Mouse (Mus musculus): ENCODE results near the gene Slc41a2. TPM values are rescaled to one million over a fixed set of nuclear protein-coding genes. Genes with fewer than 3 reads are reported as not detected.
A peak's percentile ranks its signal among the peaks of the same experiment; 100 is the strongest.
"Not testable (repeated sequence)": the region's sequence is repeated elsewhere in the genome, so short reads cannot be mapped to it uniquely, and the experiment has no call there.

Slc41a2 gene
- polyA plus RNA-seq, 1 experiment from 2014 or later = 0.56 TPM

DNA sequence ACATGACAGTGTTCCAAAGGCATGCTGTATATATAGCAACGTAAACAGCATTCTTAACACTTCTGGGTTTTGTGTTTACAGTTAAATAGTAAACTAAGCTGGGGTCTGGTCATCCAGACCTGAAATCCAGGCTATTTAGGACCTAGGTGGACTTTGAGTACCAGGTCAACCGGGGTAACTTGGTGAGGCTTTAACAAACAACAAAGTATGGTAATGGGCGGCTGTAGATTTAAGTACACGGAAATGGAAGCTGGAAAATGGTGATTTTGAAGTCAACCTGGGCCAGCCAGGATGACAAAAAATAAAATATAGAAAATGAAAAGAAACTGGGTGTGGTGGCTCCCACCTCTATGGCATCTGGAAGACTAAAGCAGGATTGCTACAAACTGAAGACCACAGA is 21.8 kb upstream of the Slc41a2 start:
- Histone ChIP-seq H3K9me3 (ENCODE audit: control insufficient read depth, low read length) (no peaks in the 10 kb centered on the region), H3K36me3 (ENCODE audit: control insufficient read depth, insufficient read depth, low read length) (no peaks in the 10 kb centered on the region; the same call in 1 of the 2 replicates), H3K27ac (ENCODE audit: low read depth, low read length) (peak overlapping the region; percentile 37; the same call in 1 of the 2 replicates), H3K9ac (ENCODE audit: low read length) (peak overlapping the region; percentile 48), H3K27me3 (ENCODE audit: control insufficient read depth, insufficient read depth, low read length) (no peaks in the 10 kb centered on the region), H3K4me3 (ENCODE audit: low read depth, low read length) (peak overlapping the region; percentile 89), H3K4me2 (ENCODE audit: low read depth, low read length, severe bottlenecking) (peak overlapping the region; percentile 61), H3K4me1 (replicated peaks; ENCODE audit: control insufficient read depth, insufficient read depth, low read length) (peaks cover 5% of the 10 kb centered on the region)
- DNase-seq (ENCODE audit: low spot score) (no peak), ATAC-seq (replicated peaks; ENCODE audit: low FRiP score) (no peak)
- WGBS = 90% methylated on average over 4 of the region's 4 CpGs

GRCm38 (mm10) chr10:83356416-83356815 is 18.7 kb upstream of the Slc41a2 start:
- WGBS = 85% methylated on average over 12 of the region's 12 CpGs
- Histone ChIP-seq H3K4me2 (ENCODE audit: low read depth, low read length, severe bottlenecking) (no peak overlapping the region), H3K4me3 (ENCODE audit: low read depth, low read length) (no peak overlapping the region), H3K9ac (ENCODE audit: low read length) (no peak overlapping the region), H3K27me3 (ENCODE audit: control insufficient read depth, insufficient read depth, low read length) (no peaks in the 10 kb centered on the region), H3K36me3 (ENCODE audit: control insufficient read depth, insufficient read depth, low read length) (no peaks in the 10 kb centered on the region), H3K4me1 (replicated peaks; ENCODE audit: control insufficient read depth, insufficient read depth, low read length) (peaks cover 2% of the 10 kb centered on the region), H3K9me3 (ENCODE audit: control insufficient read depth, low read length) (no peaks in the 10 kb centered on the region), H3K27ac (ENCODE audit: low read depth, low read length) (no peak overlapping the region)
- DNase-seq (ENCODE audit: low spot score) = no peak
- no peak for ATAC-seq (replicated peaks; ENCODE audit: low FRiP score)

DNA sequence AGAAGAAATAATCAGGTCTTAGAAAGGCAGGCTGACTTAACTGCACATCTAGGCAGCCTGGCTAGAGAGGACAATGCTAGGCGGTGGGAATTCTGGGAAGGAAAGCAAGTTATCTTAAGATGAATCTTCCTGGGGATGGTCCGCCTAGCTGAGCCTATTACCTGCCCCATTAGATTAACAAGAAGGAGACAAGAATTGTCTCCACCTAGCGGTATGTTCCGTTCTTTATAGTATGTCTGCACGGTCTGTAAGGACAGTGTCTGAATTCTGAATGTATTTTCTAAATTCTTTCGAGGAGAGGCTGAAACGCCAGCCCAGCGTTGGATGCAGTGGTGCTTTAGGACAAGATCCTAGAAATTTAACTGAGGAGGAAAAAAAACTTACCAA is 16.6 kb upstream of the Slc41a2 start:
- no peak overlapping the region for H3K4me3 ChIP-seq (ENCODE audit: low read depth, low read length)
- H3K9me3 ChIP-seq (ENCODE audit: control insufficient read depth, low read length) = no peaks in the 10 kb centered on the region
- ATAC-seq (replicated peaks; ENCODE audit: low FRiP score) = no peak
- no peak overlapping the region for H3K9ac ChIP-seq (ENCODE audit: low read length)
- no peak for DNase-seq (ENCODE audit: low spot score)
- H3K36me3 ChIP-seq (ENCODE audit: control insufficient read depth, insufficient read depth, low read length) = no peaks in the 10 kb centered on the region
- no peak overlapping the region for H3K27ac ChIP-seq (ENCODE audit: low read depth, low read length)
- H3K4me2 ChIP-seq (ENCODE audit: low read depth, low read length, severe bottlenecking) = no peak overlapping the region
- H3K4me1 ChIP-seq (replicated peaks; ENCODE audit: control insufficient read depth, insufficient read depth, low read length) = no peaks in the 10 kb centered on the region
- no peaks in the 10 kb centered on the region for H3K27me3 ChIP-seq (ENCODE audit: control insufficient read depth, insufficient read depth, low read length)
- whole genome bisulfite sequencing = 65% methylated on average over 8 of the region's 8 CpGs

DNA sequence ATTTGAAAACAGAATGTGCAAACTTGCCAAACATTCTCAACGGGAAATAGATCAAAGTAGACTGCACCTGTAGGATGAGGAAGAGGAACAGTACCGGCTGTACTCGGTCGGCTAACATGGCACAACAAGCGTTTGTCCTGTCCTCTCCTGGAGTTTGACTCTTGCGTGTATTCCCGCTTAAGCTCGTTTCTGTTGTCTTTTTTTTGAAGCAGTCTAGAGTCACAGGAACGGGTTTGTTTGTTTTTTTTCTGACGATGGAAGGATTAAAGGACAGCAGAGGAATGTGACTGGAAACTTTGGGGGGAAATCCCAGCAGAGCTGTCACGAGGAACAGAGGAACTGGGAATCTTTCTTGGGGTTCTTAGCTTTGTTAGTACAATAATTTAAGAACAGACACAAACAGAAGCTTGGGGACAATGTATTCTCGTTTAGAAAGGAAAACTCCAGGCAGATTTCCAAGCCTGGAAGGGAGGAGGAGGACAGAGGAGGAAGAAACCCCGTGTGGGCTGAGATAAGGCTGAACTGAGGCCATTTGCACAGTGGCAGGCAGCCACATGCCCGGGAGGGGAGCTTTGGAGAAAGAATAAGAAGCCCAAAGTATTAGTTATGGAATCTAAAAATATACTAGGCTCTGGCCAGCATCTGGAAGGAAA is 16.1 kb upstream of the Slc41a2 start:
- Histone ChIP-seq H3K9ac (ENCODE audit: low read length) (no peak overlapping the region), H3K27me3 (ENCODE audit: control insufficient read depth, insufficient read depth, low read length) (no peaks in the 10 kb centered on the region), H3K4me1 (replicated peaks; ENCODE audit: control insufficient read depth, insufficient read depth, low read length) (no peaks in the 10 kb centered on the region), H3K4me3 (ENCODE audit: low read depth, low read length) (no peak overlapping the region), H3K4me2 (ENCODE audit: low read depth, low read length, severe bottlenecking) (no peak overlapping the region), H3K36me3 (ENCODE audit: control insufficient read depth, insufficient read depth, low read length) (no peaks in the 10 kb centered on the region), H3K9me3 (ENCODE audit: control insufficient read depth, low read length) (no peaks in the 10 kb centered on the region), H3K27ac (ENCODE audit: low read depth, low read length) (no peak overlapping the region)
- DNase-seq (ENCODE audit: low spot score) (no peak), ATAC-seq (replicated peaks; ENCODE audit: low FRiP score) (no peak)
- WGBS = 67% methylated on average over 14 of the region's 14 CpGs

DNA sequence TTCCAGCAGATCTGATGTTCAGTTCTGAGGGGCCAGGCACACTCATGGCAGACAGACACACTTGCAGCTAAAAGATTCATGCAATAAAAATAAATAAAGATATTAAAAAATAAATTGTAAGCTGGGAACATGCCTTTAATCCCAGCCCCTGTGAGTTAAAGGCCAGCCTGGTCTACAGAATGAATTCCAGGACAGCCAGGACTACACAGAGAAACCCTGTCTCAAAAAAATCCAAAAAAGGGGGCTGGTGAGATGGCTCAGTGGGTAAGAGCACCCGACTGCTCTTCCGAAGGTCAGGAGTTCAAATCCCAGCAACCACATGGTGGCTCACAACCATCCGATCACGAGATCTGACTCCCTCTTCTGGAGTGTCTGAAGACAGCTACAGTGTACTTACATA is 14.1 kb upstream of the Slc41a2 start:
- not testable (repeated sequence) for H3K27ac ChIP-seq (ENCODE audit: low read depth, low read length); H3K27me3 ChIP-seq (ENCODE audit: control insufficient read depth, insufficient read depth, low read length); H3K9me3 ChIP-seq (ENCODE audit: control insufficient read depth, low read length); H3K9ac ChIP-seq (ENCODE audit: low read length); H3K4me3 ChIP-seq (ENCODE audit: low read depth, low read length); H3K4me2 ChIP-seq (ENCODE audit: low read depth, low read length, severe bottlenecking); H3K4me1 ChIP-seq (replicated peaks; ENCODE audit: control insufficient read depth, insufficient read depth, low read length); ATAC-seq (replicated peaks; ENCODE audit: low FRiP score); DNase-seq (ENCODE audit: low spot score); H3K36me3 ChIP-seq (ENCODE audit: control insufficient read depth, insufficient read depth, low read length)
- 78% methylated on average over 4 of the region's 4 CpGs for WGBS

DNA sequence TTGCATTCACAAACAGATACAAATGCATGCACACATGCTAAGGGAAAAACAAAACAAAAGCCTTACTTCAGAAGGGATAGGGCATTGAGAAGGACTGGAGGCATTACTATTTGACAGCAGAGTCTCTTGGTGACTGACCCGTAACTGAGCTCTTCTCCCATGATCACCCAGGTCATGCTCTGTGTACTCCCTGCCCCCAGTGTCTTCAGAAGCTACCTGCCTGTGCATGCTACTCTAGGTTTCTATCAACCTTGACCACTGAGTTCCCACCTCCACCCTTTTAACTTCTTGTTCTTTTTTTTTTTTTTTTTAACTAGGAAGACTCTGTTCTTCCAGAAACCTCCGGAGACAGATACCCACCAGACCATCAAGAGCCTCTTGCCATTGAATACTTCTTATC is 13.0 kb upstream of the Slc41a2 start:
- H3K27ac ChIP-seq (ENCODE audit: low read depth, low read length) = no peak overlapping the region
- H3K36me3 ChIP-seq (ENCODE audit: control insufficient read depth, insufficient read depth, low read length) = no peaks in the 10 kb centered on the region
- no peaks in the 10 kb centered on the region for H3K9me3 ChIP-seq (ENCODE audit: control insufficient read depth, low read length)
- 96% methylated on average over 2 of the region's 2 CpGs for WGBS
- H3K4me2 ChIP-seq (ENCODE audit: low read depth, low read length, severe bottlenecking) = no peak overlapping the region
- DNase-seq (ENCODE audit: low spot score) = no peak
- H3K4me3 ChIP-seq (ENCODE audit: low read depth, low read length) = no peak overlapping the region
- H3K9ac ChIP-seq (ENCODE audit: low read length) = no peak overlapping the region
- no peak for ATAC-seq (replicated peaks; ENCODE audit: low FRiP score)
- no peaks in the 10 kb centered on the region for H3K27me3 ChIP-seq (ENCODE audit: control insufficient read depth, insufficient read depth, low read length)
- H3K4me1 ChIP-seq (replicated peaks; ENCODE audit: control insufficient read depth, insufficient read depth, low read length) = no peaks in the 10 kb centered on the region

DNA sequence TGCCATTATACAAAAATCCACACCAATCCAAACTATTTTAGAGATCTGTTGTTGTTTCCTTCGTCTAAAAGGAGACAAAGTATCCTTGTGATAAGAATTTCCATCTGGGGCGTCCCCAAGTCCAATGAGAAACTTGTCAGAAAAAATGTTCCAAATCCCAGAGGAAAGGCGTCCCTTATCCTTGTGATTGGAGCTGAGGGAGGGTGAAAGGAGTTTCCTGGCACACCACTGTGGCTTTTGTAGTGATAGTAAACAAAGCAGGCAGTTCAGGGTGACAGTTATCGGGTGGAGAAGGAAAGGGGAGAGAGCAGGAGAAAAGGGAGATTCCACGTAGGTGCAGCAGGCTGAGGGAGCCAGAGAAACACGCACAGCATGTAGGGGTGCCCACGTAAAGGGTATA is 9.8 kb upstream of the Slc41a2 start:
- Histone ChIP-seq H3K4me3 (ENCODE audit: low read depth, low read length) (no peak overlapping the region), H3K36me3 (ENCODE audit: control insufficient read depth, insufficient read depth, low read length) (no peaks in the 10 kb centered on the region), H3K9me3 (ENCODE audit: control insufficient read depth, low read length) (no peaks in the 10 kb centered on the region), H3K27ac (ENCODE audit: low read depth, low read length) (no peak overlapping the region), H3K4me2 (ENCODE audit: low read depth, low read length, severe bottlenecking) (no peak overlapping the region), H3K9ac (ENCODE audit: low read length) (no peak overlapping the region), H3K4me1 (replicated peaks; ENCODE audit: control insufficient read depth, insufficient read depth, low read length) (no peaks in the 10 kb centered on the region), H3K27me3 (ENCODE audit: control insufficient read depth, insufficient read depth, low read length) (no peaks in the 10 kb centered on the region)
- ATAC-seq (replicated peaks; ENCODE audit: low FRiP score) (no peak), DNase-seq (ENCODE audit: low spot score) (no peak)
- 18% methylated on average over 7 of the region's 7 CpGs for WGBS

GRCm38 (mm10) chr10:83346359-83346736 is 8.7 kb upstream of the Slc41a2 start:
- Histone ChIP-seq H3K27ac (ENCODE audit: low read depth, low read length) (no peak overlapping the region), H3K27me3 (ENCODE audit: control insufficient read depth, insufficient read depth, low read length) (no peaks in the 10 kb centered on the region), H3K9ac (ENCODE audit: low read length) (no peak overlapping the region), H3K4me2 (ENCODE audit: low read depth, low read length, severe bottlenecking) (no peak overlapping the region), H3K4me3 (ENCODE audit: low read depth, low read length) (no peak overlapping the region), H3K4me1 (replicated peaks; ENCODE audit: control insufficient read depth, insufficient read depth, low read length) (no peaks in the 10 kb centered on the region), H3K36me3 (ENCODE audit: control insufficient read depth, insufficient read depth, low read length) (no peaks in the 10 kb centered on the region), H3K9me3 (ENCODE audit: control insufficient read depth, low read length) (no peaks in the 10 kb centered on the region)
- DNase-seq (ENCODE audit: low spot score) (no peak), ATAC-seq (replicated peaks; ENCODE audit: low FRiP score) (no peak)
- 84% methylated on average over 5 of the region's 5 CpGs for WGBS

- H3K36me3 ChIP-seq (ENCODE audit: control insufficient read depth, insufficient read depth, low read length) = no peaks in the 10 kb centered on the region
- ATAC-seq (replicated peaks; ENCODE audit: low FRiP score) (no peak), DNase-seq (ENCODE audit: low spot score) (no peak)
- H3K4me1 ChIP-seq (replicated peaks; ENCODE audit: control insufficient read depth, insufficient read depth, low read length) = no peaks in the 10 kb centered on the region
- no peak overlapping the region for H3K4me2 ChIP-seq (ENCODE audit: low read depth, low read length, severe bottlenecking)
- no peak overlapping the region for H3K4me3 ChIP-seq (ENCODE audit: low read depth, low read length)
- H3K27me3 ChIP-seq (ENCODE audit: control insufficient read depth, insufficient read depth, low read length) = no peaks in the 10 kb centered on the region
- no peaks in the 10 kb centered on the region for H3K9me3 ChIP-seq (ENCODE audit: control insufficient read depth, low read length)
- H3K9ac ChIP-seq (ENCODE audit: low read length) = no peak overlapping the region
- no peak overlapping the region for H3K27ac ChIP-seq (ENCODE audit: low read depth, low read length)
- 48% methylated on average over 7 of the region's 7 CpGs for WGBS
Observed at GRCm38 (mm10) chr10:83345693-83346358, 8.1 kb upstream of the Slc41a2 start.
